In genomic region chr5:29824796-29825195, GRCm38 (mm10) we compare ENCODE assay signal across 10 mouse cellular contexts.
DNase-seq lines count a peak whose midpoint lies in the region; TF ChIP-seq lines count a peak whose summit lies in the region.
"Had no signal": no experiment of that assay in that cellular context is flagged by ENCODE, and none has a peak within 500 bp of the region (broad histone marks: within the 10 kb centered on the region; RNA-seq: fewer than 3 reads in every experiment).

No protein-coding gene starts in this region.

- TF ChIP-seq CTCF in MEL (IDR thresholded peaks at IDR 0.05 in 2 of 3, conservative IDR thresholded peaks at IDR 0.05 in 1 of 3; ENCODE audit: control insufficient read depth in 1 of 3, insufficient read depth in 1 of 3, low read depth in 2 of 3, low read length in 3 of 3, poor library complexity in 1 of 3, severe bottlenecking in 1 of 3), result peak; percentile 25 to 86 (median 40); a peak in 5 of 6 replicates

- H3K9me3 ChIP-seq in MEL (replicated peaks; ENCODE audit: insufficient read depth, low read length), result no peaks in the 10 kb centered on the region
- H3K9me3 ChIP-seq: liver, embryonic 15.5 days had no signal

- peak; percentile 18 for DNase-seq in adrenal gland, adult 2 months
- no peak for DNase-seq in adrenal gland, adult 18-20 months (ENCODE audit: low spot score in 2 of 2)
- DNase-seq in layer of hippocampus, adult 11-12 months (ENCODE audit: low spot score), result peak; percentile 72
- no peak for DNase-seq in layer of hippocampus, postnatal 36 days
- peak; percentile 69 for DNase-seq in MEL (ENCODE audit: low read depth, low spot score)
- peak; percentile 60 for DNase-seq in forelimb bud, embryonic 11.5 days (ENCODE audit: low read depth, low spot score)
- peak; percentile 37 to 59 for DNase-seq in layer of hippocampus, postnatal 10 days (ENCODE audit: low spot score in 2 of 2)
- peak; percentile 15 to 31 for DNase-seq in spleen, postnatal 36 days (ENCODE audit: low spot score in 2 of 2)

- H3K36me3 ChIP-seq in MEL (ENCODE audit: control insufficient read depth in 1 of 2, insufficient read depth in 2 of 2, low read length in 2 of 2), result no peaks in the 10 kb centered on the region
- H3K36me3 ChIP-seq: liver, embryonic 15.5 days had no signal

- TF ChIP-seq RAD21 in MEL (IDR thresholded peaks at IDR 0.05; ENCODE audit: low read depth, low read length), result peak; percentile 94

- no peaks in the 10 kb centered on the region for H3K4me1 ChIP-seq in MEL (ENCODE audit: control insufficient read depth in 1 of 2, insufficient read depth in 2 of 2, low read length in 2 of 2)
- H3K4me1 ChIP-seq: liver, embryonic 15.5 days had no signal

- no peak for TF ChIP-seq EP300 in MEL (IDR thresholded peaks at IDR 0.05; ENCODE audit: low read depth in 1 of 2, low read length in 2 of 2)

- H3K27ac ChIP-seq in MEL (ENCODE audit: control insufficient read depth, low read depth, low read length), result no peak overlapping the region
- H3K27ac ChIP-seq: liver, embryonic 15.5 days had no signal

- H3K9ac ChIP-seq in MEL (ENCODE audit: control insufficient read depth, low read depth, low read length, poor library complexity, severe bottlenecking), result no peak overlapping the region
- H3K9ac ChIP-seq: liver, embryonic 15.5 days had no signal

- no peaks in the 10 kb centered on the region for H3K79me2 ChIP-seq in MEL (ENCODE audit: control insufficient read depth, insufficient read depth, low read length, poor library complexity)

- TF ChIP-seq POLR2A in MEL (IDR thresholded peaks at IDR 0.05; ENCODE audit: control insufficient read depth in 1 of 2, insufficient read depth in 1 of 2, low read depth in 1 of 2, low read length in 2 of 2, poor library complexity in 1 of 2), result no peak

- no peak overlapping the region for H3K4me3 ChIP-seq in MEL (ENCODE audit: control insufficient read depth in 1 of 2, insufficient read depth in 1 of 2, low read depth in 2 of 2, low read length in 2 of 2)
- H3K4me3 ChIP-seq: erythroblast, embryonic 14.5 days; liver, embryonic 15.5 days had no signal

- H3K27me3 ChIP-seq in MEL (ENCODE audit: control insufficient read depth in 1 of 2, insufficient read depth in 2 of 2, low read length in 2 of 2), result peaks cover 2 to 8% of the 10 kb centered on the region in 2 experiments; a peak in 3 of 4 replicates
- H3K27me3 ChIP-seq: liver, embryonic 15.5 days had no signal

TF ChIP-seq in MEL, 35 proteins besides CTCF, POLR2A, EP300 and RAD21:
- TF ChIP-seq E2F4 (IDR thresholded peaks at IDR 0.05; ENCODE audit: borderline replicate concordance, low read depth, low read length) (no peak), KAT2A (conservative IDR thresholded peaks at IDR 0.05; ENCODE audit: low read depth, low read length) (no peak), RCOR1 (IDR thresholded peaks at IDR 0.05; ENCODE audit: low read depth, low read length) (no peak), USF1 (IDR thresholded peaks at IDR 0.05; ENCODE audit: low read depth, low read length) (no peak), MYB (IDR thresholded peaks at IDR 0.05; ENCODE audit: low read depth, low read length) (no peak), MAZ (IDR thresholded peaks at IDR 0.05; ENCODE audit: low read depth, low read length) (no peak), SMC3 (IDR thresholded peaks at IDR 0.05; ENCODE audit: low read depth, low read length) (peak; percentile 90), ZC3H11A (IDR thresholded peaks at IDR 0.05; ENCODE audit: low read depth, low read length) (peak; percentile 82)
TF ChIP-seq in MEL: peak in this region for 2.

Comparison
In these comparisons a context has a peak if more than half of its experiments do, and no peak if none do; other contexts are left out.
1. DNase-seq: peak in adrenal gland, adult 2 months (single experiment), layer of hippocampus, adult 11-12 months (single experiment), MEL (single experiment), forelimb bud, embryonic 11.5 days (single experiment), layer of hippocampus, postnatal 10 days (2 of 2) and spleen, postnatal 36 days (2 of 2); none in adrenal gland, adult 18-20 months (0 of 2) and layer of hippocampus, postnatal 36 days (0 of 2).